Mouse (Mus musculus): ENCODE measurements around the gene Dnmbp.

The Dnmbp gene

GRCm38 (mm10) chr19:43875996-43876395 lies 64.0 kb downstream of the Dnmbp start:
- DNase-seq = no peak

GRCm38 (mm10) chr19:43874351-43874750 lies 65.6 kb downstream of the Dnmbp start:
- DNase-seq = no peak

- no peak for DNase-seq
These were observed 69.6 kb downstream of the Dnmbp start for GRCm38 (mm10) chr19:43870418-43870817.

- no peak for DNase-seq
These were observed 82.6 kb downstream of the Dnmbp start for GRCm38 (mm10) chr19:43857347-43857746.

- no peak for DNase-seq
These were observed 87.0 kb downstream of the Dnmbp start for GRCm38 (mm10) chr19:43852837-43853545.

- DNase-seq = no peak
These were observed 87.9 kb downstream of the Dnmbp start for GRCm38 (mm10) chr19:43851996-43852630.

- DNase-seq = no peak
These were observed 90.0 kb downstream of the Dnmbp start for GRCm38 (mm10) chr19:43850026-43850425.

GRCm38 (mm10) chr19:43847966-43848365 lies 92.0 kb downstream of the Dnmbp start:
- DNase-seq = no peak

GRCm38 (mm10) chr19:43847056-43847455 lies 92.9 kb downstream of the Dnmbp start:
- DNase-seq = no peak

- DNase-seq = no peak
These were observed 94.6 kb downstream of the Dnmbp start for GRCm38 (mm10) chr19:43845331-43845908.

GRCm38 (mm10) chr19:43843184-43843583 lies 96.8 kb downstream of the Dnmbp start:
- DNase-seq = no peak

- DNase-seq = peak; percentile 65
These were observed 107.4 kb downstream of the Dnmbp start for GRCm38 (mm10) chr19:43832425-43833069.

GRCm38 (mm10) chr19:43826855-43827254 lies 113.1 kb downstream of the Dnmbp start:
- DNase-seq = no peak

GRCm38 (mm10) chr19:43815661-43816414 lies 124.2 kb downstream of the Dnmbp start:
- no peak for DNase-seq

GRCm38 (mm10) chr19:43813315-43813714 lies 126.7 kb downstream of the Dnmbp start:
- DNase-seq = no peak

GRCm38 (mm10) chr19:43811419-43811818 lies 128.6 kb downstream of the Dnmbp start:
- DNase-seq = no peak

- no peak for DNase-seq
These were observed 130.7 kb downstream of the Dnmbp start for GRCm38 (mm10) chr19:43809331-43809730.

- DNase-seq = no peak
These were observed 136.1 kb downstream of the Dnmbp start for GRCm38 (mm10) chr19:43803866-43804265.

- DNase-seq = no peak
These were observed 138.5 kb downstream of the Dnmbp start for GRCm38 (mm10) chr19:43801427-43802051.

GRCm38 (mm10) chr19:43797216-43797615 lies 142.8 kb downstream of the Dnmbp start:
- DNase-seq = no peak
